Mouse (Mus musculus) frontal cortex, adult (tissue): ENCODE results near the gene Serp2.
A peak's percentile ranks its signal among the peaks of the same experiment; 100 is the strongest.

Experiments
- ATAC-seq: cut with Nextera tagmentation; 2 replicates; pipeline ENCODE4 v1.9.2; 2017; ENCODE audit warnings: mild to moderate bottlenecking, moderate library complexity, mixed read lengths; ENCODE audit not compliant: low TSS enrichment

The Serp2 gene

DNA sequence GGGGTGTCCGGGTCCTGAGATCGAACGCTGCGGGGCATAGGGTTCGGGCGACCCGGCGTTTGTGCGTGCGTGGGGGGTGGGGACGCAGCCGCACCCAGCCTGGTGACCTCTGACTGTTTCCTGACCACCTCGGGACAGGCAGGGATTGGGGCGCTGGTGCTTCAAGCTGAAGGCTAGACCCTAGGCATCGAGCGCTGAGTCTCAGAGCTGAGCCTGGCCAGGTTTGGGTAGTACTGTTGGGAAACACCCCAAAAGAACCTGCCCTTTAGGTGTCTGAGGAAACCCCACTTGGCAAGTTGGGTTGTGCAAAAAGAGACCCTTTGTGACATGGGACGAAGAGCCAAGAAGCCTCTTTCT lies at the start of gene Serp2:
Gene Serp2 (minus strand): TSS at position 38 of the 357 bp plus-strand sequence.
- no peak for ATAC-seq

DNA sequence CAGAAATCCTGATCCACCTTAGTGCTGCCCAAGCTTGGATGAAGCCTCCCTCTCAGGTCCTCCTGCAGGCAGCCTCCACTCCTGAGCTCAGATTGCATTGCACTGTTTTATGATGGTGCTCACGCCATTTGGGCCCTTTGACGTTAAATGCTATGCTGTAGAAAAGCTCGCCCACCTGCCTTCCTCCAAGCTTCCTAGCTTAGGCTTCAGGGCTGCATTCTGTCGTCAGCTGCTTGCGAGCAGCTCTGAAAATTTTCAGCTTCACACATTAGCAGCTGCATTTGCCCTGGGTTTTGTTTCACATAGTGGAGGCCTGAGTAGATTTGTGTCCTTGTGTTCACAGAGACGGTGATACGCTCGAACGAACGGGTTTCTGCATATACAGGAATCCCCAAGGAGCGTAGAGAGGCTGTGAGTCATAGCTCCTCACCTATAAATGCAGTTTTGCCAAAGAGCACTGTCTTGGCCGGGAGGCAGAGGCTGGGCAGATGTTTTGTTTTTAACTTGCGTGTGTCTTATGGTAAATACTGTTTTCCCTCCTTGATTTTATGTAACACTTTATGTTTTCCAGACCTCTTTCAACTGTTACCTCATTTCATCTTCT lies 49.3 kb upstream of the Serp2 start:
- peak; percentile 81 for ATAC-seq

- ATAC-seq: no peak
These were observed 47.3 kb upstream of the Serp2 start for GRCm38 (mm10) chr14:76604012-76604411.

DNA sequence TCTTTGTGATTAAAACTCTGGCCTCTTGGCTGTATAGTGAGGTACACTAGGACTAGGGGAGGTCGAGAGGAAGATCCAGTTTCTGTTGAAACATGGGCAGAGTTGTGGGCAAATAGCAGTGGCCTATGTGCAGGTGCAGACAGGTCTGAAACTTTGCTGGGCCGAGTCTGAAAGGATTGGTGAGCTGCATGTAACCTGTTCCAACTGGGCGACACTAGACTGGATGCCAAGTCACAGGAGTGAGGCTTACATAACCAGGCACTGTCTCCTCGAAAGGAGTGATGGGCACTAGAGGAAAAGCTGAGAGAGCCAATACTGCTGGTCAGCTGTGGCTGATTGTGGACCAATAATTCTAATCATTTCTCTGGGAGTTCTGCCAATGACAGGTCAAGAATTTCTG lies 45.0 kb upstream of the Serp2 start:
- no peak for ATAC-seq

GRCm38 (mm10) chr14:76600391-76600790 lies 43.7 kb upstream of the Serp2 start:
- no peak for ATAC-seq

DNA sequence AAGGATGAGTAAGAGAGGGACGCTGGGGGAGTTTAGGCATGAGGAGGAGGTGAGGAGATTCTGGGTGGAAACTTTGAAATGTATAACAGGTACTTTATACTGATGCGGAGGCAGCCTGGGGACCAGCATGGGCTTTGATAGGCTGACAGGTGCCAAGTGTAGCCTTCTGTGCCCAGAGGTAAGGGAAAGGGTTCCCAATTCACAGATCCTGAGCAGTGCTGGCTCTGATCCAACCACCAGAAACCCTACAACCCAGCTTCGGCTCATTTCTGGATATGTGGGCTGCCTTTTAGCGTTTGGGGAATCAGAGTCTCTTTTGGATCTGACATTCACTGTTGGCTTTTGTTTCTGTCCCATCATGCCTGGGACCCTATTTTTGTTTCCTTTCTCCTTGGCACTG lies 43.0 kb upstream of the Serp2 start:
- ATAC-seq: peak; percentile 58

DNA sequence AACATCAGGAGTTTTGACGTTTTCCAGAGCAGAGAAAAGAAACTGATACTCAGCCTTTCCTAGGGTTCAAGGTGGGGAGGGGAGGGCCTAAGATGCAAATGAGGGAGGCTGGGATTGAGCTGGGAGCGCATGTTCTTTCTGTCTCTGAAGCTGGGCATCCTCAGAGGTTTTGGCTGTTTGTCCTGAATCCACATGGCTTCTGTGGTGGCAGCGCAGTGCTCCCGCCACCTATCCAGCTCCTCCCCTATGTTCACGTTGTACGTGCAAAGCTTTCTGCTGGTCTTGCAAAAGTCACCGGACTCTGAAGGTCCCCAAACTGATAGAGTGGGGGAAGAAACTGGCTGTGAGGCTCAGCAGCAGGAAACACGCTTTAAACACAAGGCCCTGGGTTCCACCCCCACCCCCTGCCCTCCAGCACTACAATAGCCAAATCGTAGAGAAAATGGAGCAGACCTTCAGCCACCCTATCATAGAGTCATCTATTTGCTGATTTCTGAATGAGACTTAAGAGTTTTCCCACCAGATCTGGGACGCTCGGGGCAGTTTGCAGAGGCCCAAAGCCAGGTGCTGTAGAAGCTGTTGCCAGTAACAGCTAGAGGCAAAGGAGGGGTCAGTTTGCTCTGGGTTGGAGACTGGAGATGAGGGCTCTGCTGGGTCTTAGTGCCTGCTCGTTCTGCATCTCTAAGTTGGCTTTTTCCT lies 42.0 kb upstream of the Serp2 start:
- peak; percentile 92 for ATAC-seq

DNA sequence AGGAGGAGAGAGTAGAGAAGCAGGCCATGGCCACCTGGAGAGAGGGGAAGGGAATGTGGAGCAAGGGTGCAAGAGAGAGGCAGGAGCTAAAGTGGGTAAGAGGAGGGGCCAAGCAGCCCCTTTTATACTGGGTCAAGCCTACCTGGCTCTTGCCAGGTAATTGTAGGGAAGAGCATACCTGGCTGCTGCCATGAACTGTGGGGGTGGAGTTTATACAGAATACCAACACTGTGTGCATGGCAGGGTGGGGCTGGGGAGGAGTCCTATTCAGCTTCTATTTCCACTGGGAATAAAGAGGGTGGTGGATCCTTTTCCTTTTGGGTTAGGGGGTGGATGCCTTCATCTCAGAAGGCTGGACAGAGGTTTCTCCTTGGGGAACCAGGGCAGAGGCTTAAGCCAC lies 41.1 kb upstream of the Serp2 start:
- ATAC-seq: no peak

- ATAC-seq: no peak
These were observed 38.6 kb upstream of the Serp2 start for GRCm38 (mm10) chr14:76595048-76595859.

GRCm38 (mm10) chr14:76594351-76594885 lies 37.7 kb upstream of the Serp2 start:
- no peak for ATAC-seq

DNA sequence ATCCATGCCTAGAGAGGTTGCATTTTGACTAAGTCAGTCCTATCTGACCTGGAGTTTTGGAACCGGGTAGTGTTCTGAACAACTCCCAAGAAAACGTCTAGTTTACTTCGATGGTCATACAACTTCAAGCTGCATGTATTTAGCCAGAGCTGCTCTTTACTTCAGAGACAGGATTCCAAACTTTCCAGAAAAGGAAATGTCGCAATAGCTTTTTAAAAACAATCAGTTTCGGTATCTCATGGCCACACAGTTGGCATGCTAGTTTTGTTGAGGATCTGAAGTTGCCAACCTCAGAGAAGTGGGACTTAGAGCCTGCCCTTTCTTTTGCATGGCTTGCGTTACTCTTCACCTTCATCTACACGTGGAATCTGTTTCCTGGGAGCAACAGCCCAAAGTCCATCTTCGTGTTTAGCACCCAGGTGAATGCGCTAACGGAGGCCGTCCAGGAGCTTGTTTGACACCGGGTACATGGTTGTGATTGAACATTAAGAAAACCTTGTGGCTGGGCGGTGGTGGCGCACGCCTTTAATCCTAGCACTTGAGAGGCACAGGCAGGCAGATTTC lies 37.0 kb upstream of the Serp2 start:
- no peak for ATAC-seq

GRCm38 (mm10) chr14:76592721-76593120 lies 36.0 kb upstream of the Serp2 start:
- no peak for ATAC-seq

DNA sequence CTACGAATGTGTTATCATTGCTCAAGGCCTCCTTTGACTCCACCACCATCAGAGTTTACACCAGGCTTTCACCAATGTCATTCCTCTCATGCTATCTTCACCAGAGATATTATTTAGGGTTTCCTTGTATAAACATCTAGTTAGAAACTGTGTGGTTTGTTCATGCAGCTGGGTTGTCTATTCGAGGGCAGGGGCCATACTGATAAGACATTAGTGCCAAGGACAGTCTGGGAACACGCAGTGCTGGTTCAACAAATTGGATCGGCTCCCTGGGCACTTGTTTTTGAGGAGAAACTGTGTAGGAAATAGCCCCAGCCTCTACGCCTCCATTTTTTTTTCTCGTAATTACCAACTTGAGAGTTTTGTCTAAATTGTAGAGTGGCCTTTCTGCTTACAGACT lies 35.4 kb upstream of the Serp2 start:
- ATAC-seq: no peak

DNA sequence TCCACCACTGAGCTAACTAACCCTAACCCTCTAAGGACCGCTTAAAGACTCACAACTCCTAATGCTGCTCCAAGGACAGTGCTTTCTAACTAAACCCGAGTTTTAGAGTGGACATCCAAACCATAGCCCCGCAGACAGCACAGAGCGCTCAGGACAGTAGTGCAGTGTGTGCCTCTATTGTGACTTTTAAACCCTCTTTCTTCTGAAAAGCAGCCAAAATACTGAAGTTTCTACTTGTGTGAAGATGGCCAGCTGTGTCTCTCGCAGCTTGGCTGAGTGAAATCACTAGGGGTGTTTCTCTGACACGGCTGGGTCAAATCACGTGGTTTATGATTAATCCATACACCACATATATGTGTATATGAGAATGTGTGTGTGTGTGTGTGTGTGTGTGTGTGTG lies 33.4 kb upstream of the Serp2 start:
- no peak for ATAC-seq

GRCm38 (mm10) chr14:76589671-76590070 lies 33.0 kb upstream of the Serp2 start:
- ATAC-seq: no peak

DNA sequence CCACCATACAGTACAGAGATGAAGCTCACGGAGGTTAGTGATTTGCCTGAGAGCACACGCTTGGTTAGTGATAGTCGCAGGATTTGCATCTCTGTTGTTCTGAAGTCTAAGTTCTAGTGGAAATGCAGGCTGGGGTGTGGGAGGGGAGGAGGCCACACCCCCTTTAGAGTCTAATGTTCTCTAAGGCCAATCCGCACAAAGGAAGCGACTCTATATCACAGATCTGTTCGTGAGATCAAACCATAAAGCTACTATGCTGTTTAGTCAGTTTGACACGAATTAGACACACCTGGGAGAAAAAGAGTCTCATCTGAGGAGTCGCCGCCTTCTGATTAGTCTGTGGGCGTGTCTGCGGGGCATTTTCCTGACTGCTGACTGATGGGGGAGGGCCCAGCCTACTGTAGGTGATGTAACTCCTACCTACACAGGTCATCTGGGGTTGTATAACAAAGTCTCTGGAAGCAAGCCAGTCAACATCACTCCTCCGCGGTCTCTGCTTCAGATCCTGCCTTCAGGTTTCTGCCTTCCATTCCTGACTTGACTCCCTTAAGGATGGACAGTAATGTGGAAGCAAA lies 29.2 kb upstream of the Serp2 start:
- ATAC-seq: no peak

GRCm38 (mm10) chr14:76583985-76584384 lies 27.3 kb upstream of the Serp2 start:
- no peak for ATAC-seq

- ATAC-seq: no peak
These were observed 25.6 kb upstream of the Serp2 start for GRCm38 (mm10) chr14:76581974-76582922.

GRCm38 (mm10) chr14:76579660-76580061 lies 23.0 kb upstream of the Serp2 start:
- ATAC-seq: no peak

GRCm38 (mm10) chr14:76577840-76578239 lies 21.2 kb upstream of the Serp2 start:
- ATAC-seq: no peak

GRCm38 (mm10) chr14:76570292-76570691 lies 13.6 kb upstream of the Serp2 start:
- no peak for ATAC-seq
